Mouse (Mus musculus) liver, embryonic 12.5 days (tissue): ENCODE results near the gene Ky. TPM values are rescaled to one million over a fixed set of nuclear protein-coding genes. Genes with fewer than 3 reads are reported as not detected.

Experiments
- ATAC-seq: fragments of 200-750 bp; cut with Nextera tagmentation; 2 replicates; pipeline ENCODE4 v1.8.0; 2017; ENCODE audit warnings: moderate number of reproducible peaks, mild to moderate bottlenecking, moderate library complexity
- H3K27ac ChIP-seq: fragments of 300-500 bp; sonication (generic); 2 replicates; pipeline ENCODE4 v1.5.1; 2016; ENCODE audit warnings: mild to moderate bottlenecking
- H3K27me3 ChIP-seq: fragments of 300-500 bp; sonication (generic); replicated peaks from 2 replicates; pipeline ENCODE4 v1.6.1; 2016; ENCODE audit warnings: mild to moderate bottlenecking, moderate library complexity
- H3K36me3 ChIP-seq: fragments of 300-500 bp; sonication (generic); 2 replicates; pipeline ENCODE4 v1.6.1; 2016; ENCODE audit warnings: mild to moderate bottlenecking, moderate library complexity
- H3K4me1 ChIP-seq: fragments of 300-500 bp; sonication (generic); 2 replicates; pipeline ENCODE4 v1.6.1; 2016
- H3K4me2 ChIP-seq: fragments of 300-500 bp; sonication (generic); 2 replicates; pipeline ENCODE4 v1.6.1; 2016; ENCODE audit warnings: mild to moderate bottlenecking, moderate library complexity
- H3K4me3 ChIP-seq: fragments of 300-500 bp; sonication (generic); 2 replicates; pipeline ENCODE4 v1.5.1; 2016; ENCODE audit warnings: mild to moderate bottlenecking, moderate library complexity
- H3K9ac ChIP-seq: fragments of 300-500 bp; sonication (generic); 2 replicates; pipeline ENCODE4 v1.6.1; 2016; ENCODE audit warnings: mild to moderate bottlenecking, moderate library complexity
- H3K9me3 ChIP-seq: fragments of 300-500 bp; sonication (generic); replicated peaks from 2 replicates; pipeline ENCODE4 v1.6.1; 2016; ENCODE audit warnings: mild to moderate bottlenecking, moderate library complexity
- WGBS: fragments of 180-500 bp; shearing (Covaris S2); methylation state at CpG from one replicate; pipeline ENCODE4 v1.1.7; 2016; ENCODE audit not compliant: insufficient replicate concordance; 5-methylcytosine and 5-hydroxymethylcytosine counted together
- polyA plus RNA-seq: library from polyadenylated mRNA; unstranded; fragments of >200 nt; fragmentation: Nextera tagmentation; extraction: Ambion mirVana; gene quantifications from 2 replicates; pipeline ENCODE4 v1.2.1, GENCODE M21; 2016

Ky gene
- polyA plus RNA-seq, 1 experiment from 2014 or later: not detected

DNA sequence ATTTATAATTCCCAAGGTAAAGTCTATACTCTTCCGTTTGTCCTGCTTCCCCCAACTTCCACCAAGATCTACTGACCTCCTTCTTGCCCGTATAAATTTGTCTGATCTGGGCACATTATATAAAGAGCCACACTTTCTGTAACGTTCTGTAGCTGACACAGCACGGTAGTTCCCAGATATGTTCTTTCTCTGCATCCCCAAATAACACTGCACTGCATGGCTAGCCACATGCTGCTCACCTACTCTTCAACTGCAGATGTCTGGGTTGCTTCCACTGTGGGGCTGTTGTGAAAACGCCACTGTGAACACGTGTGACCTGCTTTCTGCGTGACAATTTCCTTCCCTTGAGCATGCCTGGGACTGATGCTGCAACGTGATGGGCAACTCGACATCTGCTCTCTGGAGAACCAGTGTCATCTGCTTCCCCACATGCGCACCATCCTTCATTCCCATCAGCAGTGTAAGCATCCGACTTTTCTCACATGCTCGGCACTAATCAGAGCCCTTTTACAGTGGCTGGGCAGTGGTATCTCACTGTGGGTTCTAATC lies 76.4 kb downstream of the Ky start:
- H3K4me3 ChIP-seq: no peak overlapping the region
- WGBS: 65% methylated on average over 12 of the region's 12 CpGs
- no peak overlapping the region for H3K27ac ChIP-seq
- H3K36me3 ChIP-seq: peaks cover 25% of the 10 kb centered on the region
- no peak overlapping the region for H3K4me2 ChIP-seq
- H3K9me3 ChIP-seq: no peaks in the 10 kb centered on the region
- no peak for ATAC-seq
- no peak overlapping the region for H3K9ac ChIP-seq
- no peaks in the 10 kb centered on the region for H3K27me3 ChIP-seq
- no peaks in the 10 kb centered on the region for H3K4me1 ChIP-seq

DNA sequence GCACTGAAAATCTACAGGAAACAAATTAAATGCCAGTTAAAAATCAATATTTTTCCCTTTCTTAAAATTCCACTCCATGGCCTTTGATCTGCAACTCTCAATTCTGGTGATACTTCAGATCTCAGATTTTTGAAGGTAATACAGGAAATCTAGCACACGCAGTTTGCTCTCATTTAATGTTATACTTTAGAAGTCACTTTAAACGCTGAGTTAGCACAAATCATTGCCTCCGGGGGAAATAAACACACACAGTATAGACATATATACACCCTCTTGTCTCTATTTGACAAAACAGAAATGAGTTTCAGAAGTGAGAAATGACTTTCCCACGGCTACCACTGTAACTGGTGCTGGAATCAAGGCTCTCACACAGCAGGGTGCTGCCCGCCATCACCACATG lies 81.8 kb downstream of the Ky start:
- no peak overlapping the region for H3K4me3 ChIP-seq
- no peak for ATAC-seq
- no peaks in the 10 kb centered on the region for H3K9me3 ChIP-seq
- no peak overlapping the region for H3K4me2 ChIP-seq
- 83% methylated on average over 5 of the region's 5 CpGs for WGBS
- no peak overlapping the region for H3K27ac ChIP-seq
- H3K9ac ChIP-seq: no peak overlapping the region
- H3K36me3 ChIP-seq: peaks cover 47% of the 10 kb centered on the region
- H3K4me1 ChIP-seq: no peaks in the 10 kb centered on the region
- no peaks in the 10 kb centered on the region for H3K27me3 ChIP-seq

DNA sequence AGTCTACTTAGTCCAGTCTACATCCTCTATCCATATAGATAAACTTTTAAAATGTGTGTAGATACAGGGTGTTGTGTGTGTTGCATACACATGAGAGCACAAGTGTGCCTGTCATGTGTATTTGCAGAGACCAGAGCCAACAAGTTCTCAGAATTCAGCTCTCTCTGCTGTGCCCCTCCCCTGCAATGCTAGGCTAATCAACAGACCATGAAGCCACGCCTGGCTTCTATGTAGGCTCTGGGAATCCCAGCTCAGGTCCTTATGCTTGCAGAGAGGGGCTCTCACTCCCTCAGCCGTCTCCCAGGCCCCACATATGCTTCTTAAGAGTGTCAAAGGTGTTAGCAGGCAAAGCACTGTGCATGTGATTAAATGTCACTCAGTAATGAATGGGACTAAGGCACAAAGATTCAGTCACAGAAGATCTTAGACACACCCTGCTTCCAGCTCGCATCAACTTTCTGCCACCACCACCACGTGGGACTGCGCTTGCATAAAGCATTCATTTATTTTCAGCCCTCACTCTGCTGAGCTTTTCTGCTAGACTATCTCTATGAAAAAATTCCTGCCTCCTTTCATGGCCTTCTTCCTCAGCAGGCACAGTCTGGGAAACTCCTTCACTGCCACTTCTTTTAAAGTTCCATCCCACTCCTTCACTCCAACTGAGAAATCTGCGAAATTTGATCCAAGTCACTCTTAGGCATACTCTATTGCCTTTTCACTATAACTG lies 89.3 kb downstream of the Ky start:
- H3K4me3 ChIP-seq: no peak overlapping the region
- ATAC-seq: no peak

More for the DNA sequence above, 89.3 kb downstream of the Ky start:
- no peak overlapping the region for H3K9ac ChIP-seq
- H3K4me2 ChIP-seq: no peak overlapping the region
- H3K36me3 ChIP-seq: peaks cover 67% of the 10 kb centered on the region
- H3K4me1 ChIP-seq: no peaks in the 10 kb centered on the region
- H3K27me3 ChIP-seq: no peaks in the 10 kb centered on the region
- WGBS: 68% methylated on average over 6 of the region's 6 CpGs
- no peaks in the 10 kb centered on the region for H3K9me3 ChIP-seq
- no peak overlapping the region for H3K27ac ChIP-seq

Other genes with a start within 250 kb of the Ky start
- 0.42 and 0.44 TPM in 2 replicates for gene Ephb1, start 151.1 kb upstream of the Ky start, polyA plus RNA-seq
- 105 and 120 TPM in 2 replicates for gene Anapc13, start 120.5 kb downstream of the Ky start, polyA plus RNA-seq
- gene Cep63, start 120.8 kb downstream of the Ky start, polyA plus RNA-seq: 33.3 and 33.6 TPM in 2 replicates
- 10.4 and 11.5 TPM in 2 replicates for gene Amotl2, start 210.9 kb downstream of the Ky start, polyA plus RNA-seq